Mouse (Mus musculus) erythroid progenitor cell, adult 5-6 weeks (primary cell): ENCODE measurements around the gene Gm11032. TPM values are rescaled to one million over a fixed set of nuclear protein-coding genes. Genes with fewer than 3 reads are reported as not detected.

ENCODE experiments used
- ATAC-seq: replicated peaks from 2 replicates; pipeline ENCODE4 v1.8.0; 2016; ENCODE audit warnings: moderate number of reproducible peaks, mild to moderate bottlenecking, moderate TSS enrichment, inconsistent platforms; ENCODE audit not compliant: poor library complexity, low FRiP score, severe bottlenecking
- total RNA-seq, 2 experiments: library from RNA; stranded (forward) in 1 of 2; stranded (reverse) in 1 of 2; fragments of 150-400 nt in 1 of 2; fragments of 186-747, 209-891 nt in 1 of 2; gene quantifications; 2 replicates each; pipeline versions ENCODE4 v1.2.3 to v1.2.4; 2015 to 2017; ENCODE audit warnings: low replicate concordance in 2 of 2

Gene Gm11032
- total RNA-seq (2015; ENCODE audit: low replicate concordance): not detected in 2 replicates
- total RNA-seq (2017; ENCODE audit: low replicate concordance): not detected in 2 replicates

GRCm38 (mm10) chr11:4620017-4620485, at the start of gene Gm11032:
Gene Gm11032, plus strand, starts transcription at chr11:4620067.
- no peak for ATAC-seq

GRCm38 (mm10) chr11:4571491-4571901, 48.4 kb upstream of the Gm11032 start:
- no peak for ATAC-seq

GRCm38 (mm10) chr11:4576090-4576732, 43.7 kb upstream of the Gm11032 start:
- ATAC-seq: peak; percentile 61

GRCm38 (mm10) chr11:4577079-4577478, 42.8 kb upstream of the Gm11032 start:
- peak; percentile 77 for ATAC-seq

GRCm38 (mm10) chr11:4578682-4579081, 41.2 kb upstream of the Gm11032 start:
- ATAC-seq: peak; percentile 66

GRCm38 (mm10) chr11:4591811-4592210, 28.1 kb upstream of the Gm11032 start:
- no peak for ATAC-seq

GRCm38 (mm10) chr11:4593491-4593848, 26.4 kb upstream of the Gm11032 start:
- ATAC-seq: no peak

GRCm38 (mm10) chr11:4593849-4594607, 25.8 kb upstream of the Gm11032 start:
- ATAC-seq: peak; percentile 48

GRCm38 (mm10) chr11:4594608-4595500, 25.0 kb upstream of the Gm11032 start, which contains the start of gene Mtmr3:
Gene Mtmr3, minus strand, starts transcription at chr11:4594863.
- ATAC-seq: peak; percentile 93

GRCm38 (mm10) chr11:4598411-4598810, 21.5 kb upstream of the Gm11032 start:
- no peak for ATAC-seq

- no peak for ATAC-seq
These were observed 20.0 kb upstream of the Gm11032 start for GRCm38 (mm10) chr11:4599916-4600315.

- no peak for ATAC-seq
These were observed 18.0 kb upstream of the Gm11032 start for GRCm38 (mm10) chr11:4601890-4602289.

GRCm38 (mm10) chr11:4602691-4603441, 17.0 kb upstream of the Gm11032 start:
- ATAC-seq: peak; percentile 56

GRCm38 (mm10) chr11:4604441-4604840, 15.4 kb upstream of the Gm11032 start:
- no peak for ATAC-seq

- ATAC-seq: peak; percentile 39; the same call in 1 of the 2 replicates
These were observed 14.5 kb upstream of the Gm11032 start for GRCm38 (mm10) chr11:4605414-4605813.

- no peak for ATAC-seq
These were observed 13.3 kb upstream of the Gm11032 start for GRCm38 (mm10) chr11:4606541-4606940.

GRCm38 (mm10) chr11:4611904-4612303, 8.0 kb upstream of the Gm11032 start:
- ATAC-seq: no peak

- no peak for ATAC-seq
These were observed 738 bp downstream of the Gm11032 start for GRCm38 (mm10) chr11:4620501-4621108.

- ATAC-seq: no peak
These were observed 2.0 kb downstream of the Gm11032 start for GRCm38 (mm10) chr11:4621866-4622265.
